Mouse (Mus musculus) liver, postnatal 0 days (tissue): ENCODE results near the gene Txndc17.

Source experiments
- CTCF ChIP-seq: sonication (generic); IDR thresholded peaks from 2 replicates; pipeline ENCODE4 v1.5.1; 2016; ENCODE audit warnings: antibody characterized with exemption, low read depth
- EP300 ChIP-seq: IDR thresholded peaks from 2 replicates; pipeline ENCODE4 v1.6.1; 2016; ENCODE audit warnings: antibody characterized with exemption, low read depth, mild to moderate bottlenecking

DNA sequence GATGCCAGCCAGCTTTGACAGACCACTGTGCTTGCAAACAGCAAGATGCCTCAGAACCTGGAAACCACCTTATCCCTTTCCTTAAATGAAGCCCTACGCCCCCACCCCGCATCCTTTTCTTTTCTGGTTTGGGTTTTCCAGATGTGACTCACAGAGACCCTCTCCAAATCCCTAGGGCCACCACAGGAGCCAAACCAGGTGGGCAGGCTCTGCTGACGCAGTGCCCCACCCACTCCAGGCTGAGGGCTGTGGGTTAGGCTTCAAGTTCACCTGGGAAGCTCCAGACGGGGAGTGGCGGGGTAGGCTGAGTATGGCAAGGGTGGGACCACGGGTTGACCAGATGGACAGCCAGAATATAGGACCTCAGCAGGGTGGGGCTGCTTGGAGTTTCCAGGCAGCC is 19.6 kb downstream of the Txndc17 start:
- TF ChIP-seq CTCF, result no peak
- TF ChIP-seq EP300, result no peak
